Mouse (Mus musculus): Measurements from ENCODE around the gene Itk.
"Not testable (repeated sequence)": the region's sequence is repeated elsewhere in the genome, so short reads cannot be mapped to it uniquely, and the experiment has no call there.

Gene Itk

DNA sequence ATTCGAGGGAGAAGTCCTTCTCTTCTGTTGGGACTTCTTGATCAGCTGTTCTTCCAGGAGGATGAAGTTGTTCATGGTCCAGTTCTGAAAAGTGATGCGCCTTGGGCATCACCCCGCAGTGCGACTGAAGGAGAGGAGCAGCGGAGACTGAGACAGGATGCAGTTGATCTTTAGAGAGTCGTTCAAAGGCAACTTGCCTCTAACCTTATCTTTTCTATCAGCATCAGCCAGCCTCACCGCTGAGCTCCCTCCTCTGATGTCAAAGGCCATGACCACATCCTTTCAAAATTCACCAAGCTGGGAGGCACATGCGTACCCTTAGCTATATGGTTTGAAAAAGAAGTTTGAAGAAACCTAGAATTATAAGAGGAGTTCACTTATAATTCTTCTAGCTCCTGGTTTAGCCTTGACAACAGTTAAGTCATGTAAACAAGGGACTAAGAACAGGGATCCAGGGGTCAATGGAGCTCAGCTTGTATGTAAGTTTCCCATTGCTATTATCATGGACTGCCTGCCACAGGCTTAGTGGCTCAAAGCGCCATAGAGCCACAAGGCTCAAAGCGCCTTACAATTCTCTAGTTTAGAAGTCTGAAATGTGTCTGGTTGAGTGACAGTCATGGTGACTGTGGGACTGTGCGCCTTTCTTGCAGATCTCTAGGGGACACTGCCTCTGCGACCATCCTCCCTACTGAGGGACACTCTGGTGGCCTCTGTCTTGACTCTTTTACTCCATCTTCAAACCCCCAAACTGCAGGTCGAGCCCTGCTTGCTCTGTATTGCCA lies at the start of gene Itk:
Gene Itk, minus strand, starts transcription at position 180 of the 782 bp plus-strand sequence.
- DNase-seq (ENCODE audit: low spot score in 2 of 2): no peak

DNA sequence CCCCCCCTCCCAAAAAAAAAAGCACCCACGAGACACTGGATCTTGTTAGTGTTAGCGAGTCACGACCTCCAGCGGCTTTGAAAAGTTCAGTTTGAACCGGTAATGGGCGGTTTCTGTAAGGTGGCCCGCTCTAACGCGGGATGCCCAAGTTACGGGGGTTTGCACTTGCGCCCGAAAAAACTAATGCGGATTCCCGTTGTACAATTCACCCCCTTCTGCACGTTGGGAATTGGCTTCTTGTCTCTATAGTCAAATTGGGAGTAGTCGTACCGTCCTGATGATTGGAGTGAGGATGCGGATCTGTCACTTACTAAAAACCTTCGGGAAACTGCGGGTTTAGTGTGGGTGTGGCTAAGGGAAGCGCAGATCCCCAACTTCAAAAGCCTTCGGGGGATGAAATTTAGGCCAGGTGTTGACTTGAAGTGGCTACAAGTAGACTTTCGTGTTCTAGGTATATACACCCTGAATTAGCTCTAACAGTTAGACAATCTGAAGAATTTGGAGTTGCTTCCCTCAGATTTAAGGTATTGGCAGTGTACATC lies 48.2 kb upstream of the Itk start:
- DNase-seq (ENCODE audit: low spot score in 2 of 2): peak in 1 of 2 experiments; percentile 9

DNA sequence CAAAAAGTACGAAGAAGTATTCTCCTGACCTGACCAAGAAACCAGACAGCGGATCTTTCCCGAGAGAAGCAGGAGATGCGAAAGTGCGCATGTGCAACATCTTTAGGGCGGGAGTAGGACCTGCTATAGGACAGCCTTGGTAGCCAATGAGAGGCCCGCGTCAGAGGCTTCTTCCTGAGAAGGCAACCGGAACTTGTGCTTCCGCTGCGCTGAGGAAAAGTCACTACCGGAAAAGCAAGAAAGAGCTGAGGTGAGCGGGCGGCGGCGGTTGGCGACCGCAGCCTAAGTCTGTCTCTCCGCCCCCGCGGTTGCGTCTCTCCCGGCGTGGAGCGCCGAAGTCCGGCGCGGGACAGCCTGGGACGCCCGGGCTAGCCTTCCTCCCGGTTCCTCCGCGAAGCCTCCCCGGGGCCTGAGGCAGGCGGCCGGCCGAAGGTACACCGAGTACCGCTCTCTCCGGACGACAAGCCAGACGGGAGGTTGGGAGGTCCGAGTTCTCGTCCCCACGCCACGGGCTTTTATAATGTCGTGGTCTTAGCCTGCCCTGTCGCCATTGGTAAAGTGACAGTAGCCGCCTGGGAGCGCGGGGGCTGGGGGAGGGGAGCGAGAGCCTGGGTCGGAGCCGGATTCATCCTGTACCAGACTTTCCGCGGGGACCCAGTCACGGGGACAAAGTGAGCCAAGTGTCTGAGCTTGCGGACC lies 47.6 kb upstream of the Itk start, which contains the start of gene Med7:
Gene Med7, plus strand, starts transcription at position 166 of the 699 bp plus-strand sequence.
- peak; percentile 91 to 96 for DNase-seq (ENCODE audit: low spot score in 2 of 2)

DNA sequence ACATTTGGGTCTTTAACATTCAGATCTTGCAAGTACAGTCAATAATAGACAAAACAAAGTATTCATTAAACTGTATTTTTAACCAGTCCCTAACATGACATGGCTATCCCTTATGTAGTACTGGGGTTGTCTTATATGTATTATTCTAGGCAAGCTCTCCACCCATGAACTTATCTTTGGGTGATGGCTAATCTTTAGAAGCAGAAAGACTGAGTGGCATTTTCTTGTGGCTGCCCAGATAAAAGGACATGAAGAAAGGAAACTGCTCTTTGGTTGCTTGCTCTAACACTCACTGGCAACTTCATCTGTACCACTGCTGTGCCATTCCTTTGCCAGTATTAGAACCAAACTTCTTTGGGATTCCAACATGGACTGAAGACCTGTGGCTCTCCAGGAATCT lies 46.0 kb upstream of the Itk start:
- DNase-seq (ENCODE audit: low spot score in 2 of 2): no peak

DNA sequence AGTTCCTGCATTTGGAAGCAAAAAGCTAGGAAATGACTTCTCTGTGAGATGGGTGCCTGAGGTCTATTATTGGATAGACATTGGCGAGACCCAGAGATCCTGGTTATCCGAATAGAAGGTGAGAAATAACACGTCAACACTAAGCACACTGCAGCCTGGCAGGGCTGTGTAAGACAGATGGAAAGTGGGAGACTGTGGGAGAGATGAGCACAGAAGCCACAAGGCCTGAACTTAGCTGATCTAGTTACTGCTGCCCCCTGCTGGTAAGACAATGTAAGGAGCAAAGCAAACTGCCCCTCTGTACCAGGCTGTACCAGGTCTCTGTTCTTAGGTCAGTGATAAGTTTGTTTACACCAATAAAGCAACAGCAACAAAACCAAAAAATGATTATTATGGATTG lies 41.8 kb upstream of the Itk start:
- DNase-seq (ENCODE audit: low spot score in 2 of 2): peak; percentile 84 to 93

DNA sequence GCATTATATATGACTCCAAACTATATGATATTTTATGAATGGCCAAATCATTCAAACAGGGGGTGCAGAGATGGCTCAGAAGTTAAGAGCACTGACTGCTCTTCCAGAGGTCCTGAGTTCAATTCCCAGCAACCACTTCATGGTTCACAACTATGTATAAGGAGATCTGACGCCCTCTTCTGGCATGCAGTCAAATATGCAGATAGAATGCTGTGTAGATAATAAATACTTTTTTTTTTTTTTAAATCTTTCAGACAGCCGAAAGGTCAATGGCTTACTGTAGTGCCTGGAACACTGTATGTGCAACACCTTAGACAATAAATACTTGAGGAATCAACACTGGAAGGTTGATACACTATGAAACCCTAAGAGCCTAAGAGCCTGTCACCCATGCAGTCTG lies 40.8 kb upstream of the Itk start:
- no peak for DNase-seq (ENCODE audit: low spot score in 2 of 2)

DNA sequence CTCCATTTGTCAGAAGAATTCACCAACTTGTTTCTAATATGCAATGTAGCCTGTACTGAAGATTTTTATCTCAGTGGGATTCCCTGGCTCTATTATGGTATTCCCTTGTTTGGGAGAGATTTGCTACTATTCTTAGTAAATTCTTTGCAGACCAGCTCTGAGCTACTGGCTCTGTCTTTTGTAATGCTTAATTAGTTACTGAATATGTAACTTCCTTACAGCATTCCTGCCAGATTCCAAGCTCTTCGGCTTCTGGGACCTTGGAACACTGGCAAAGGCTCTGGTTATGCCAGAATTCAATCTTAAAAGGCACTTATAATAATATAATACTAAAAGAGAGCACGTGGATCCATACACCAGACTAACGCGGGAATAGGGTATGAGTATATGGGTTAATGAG lies 38.8 kb upstream of the Itk start:
- not testable (repeated sequence) for DNase-seq (ENCODE audit: low spot score in 2 of 2)

DNA sequence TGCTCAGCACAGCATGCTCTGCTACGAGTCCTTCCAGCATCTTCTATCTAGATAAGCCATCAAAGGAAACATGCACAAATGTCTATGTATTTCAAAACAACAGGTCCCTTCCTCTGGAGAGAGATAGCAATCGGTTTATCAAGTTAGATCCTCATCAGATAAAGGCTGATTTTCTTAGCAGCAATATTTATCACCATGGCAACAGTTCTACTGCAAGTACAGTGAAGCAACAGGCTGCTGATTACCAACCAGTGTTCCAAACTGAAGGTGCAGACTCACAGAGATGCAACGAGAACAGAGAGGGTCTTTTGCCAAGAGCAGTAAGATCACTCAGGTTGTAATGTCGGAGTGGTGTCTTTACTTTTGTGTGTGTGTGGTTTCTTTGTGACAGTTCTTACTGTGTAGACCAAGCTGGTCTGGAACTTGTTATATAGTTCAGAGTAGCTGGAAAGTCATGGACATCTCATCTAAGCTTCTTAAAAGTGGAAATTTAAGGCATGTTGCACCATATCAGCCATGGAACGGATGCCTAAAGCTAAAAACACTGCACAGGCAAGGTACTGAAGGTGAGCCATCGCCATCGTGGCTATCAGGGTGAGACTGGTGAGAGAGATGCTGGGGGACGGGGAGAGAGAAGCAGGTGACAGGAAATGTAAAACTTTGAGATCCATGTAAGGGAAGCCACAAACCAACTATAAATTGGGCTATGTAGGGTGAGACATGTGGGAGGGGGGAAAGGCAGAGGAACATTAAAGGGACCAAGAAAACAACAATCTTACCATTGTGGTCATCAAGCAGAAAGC lies 32.0 kb upstream of the Itk start:
- no peak for DNase-seq (ENCODE audit: low spot score in 2 of 2)

DNA sequence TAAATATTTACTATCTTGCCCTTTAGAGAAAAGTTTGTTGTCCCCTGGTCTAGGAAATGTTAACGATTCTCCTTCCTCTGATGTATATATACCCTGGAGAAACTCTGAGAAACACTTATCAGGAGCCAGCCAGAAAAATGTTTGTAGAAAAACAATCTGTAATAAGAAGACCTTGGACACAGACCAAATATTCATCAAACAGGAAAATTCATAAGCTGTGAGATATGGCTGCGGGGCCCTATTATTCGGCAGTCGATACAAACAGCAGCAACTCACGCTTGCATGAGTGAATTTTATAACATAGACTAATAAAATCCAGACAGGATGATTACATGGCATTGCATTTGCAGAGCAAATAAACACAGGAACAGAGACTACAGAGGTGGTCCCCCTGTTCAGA lies 29.5 kb upstream of the Itk start:
- DNase-seq (ENCODE audit: low spot score in 2 of 2): no peak

DNA sequence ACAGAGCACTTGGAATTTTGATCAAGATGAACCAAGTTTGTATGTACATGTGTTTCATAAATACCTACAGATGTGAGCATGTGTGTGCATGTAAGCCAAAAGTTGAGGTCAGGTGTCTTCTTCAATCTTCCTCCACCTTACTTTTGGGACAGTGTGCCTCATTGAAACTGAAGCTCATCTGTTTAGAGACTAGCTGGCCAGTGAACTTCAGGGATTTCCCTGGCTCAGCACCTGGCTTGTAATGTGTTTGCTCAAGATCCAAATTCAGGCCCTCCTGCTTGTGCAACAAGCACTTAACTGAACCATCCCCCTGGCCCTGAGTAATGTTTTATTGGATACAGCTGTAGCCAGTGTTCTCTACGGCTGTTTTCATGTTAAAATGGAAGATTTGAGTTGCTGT lies 29.1 kb upstream of the Itk start:
- DNase-seq (ENCODE audit: low spot score in 2 of 2): no peak

DNA sequence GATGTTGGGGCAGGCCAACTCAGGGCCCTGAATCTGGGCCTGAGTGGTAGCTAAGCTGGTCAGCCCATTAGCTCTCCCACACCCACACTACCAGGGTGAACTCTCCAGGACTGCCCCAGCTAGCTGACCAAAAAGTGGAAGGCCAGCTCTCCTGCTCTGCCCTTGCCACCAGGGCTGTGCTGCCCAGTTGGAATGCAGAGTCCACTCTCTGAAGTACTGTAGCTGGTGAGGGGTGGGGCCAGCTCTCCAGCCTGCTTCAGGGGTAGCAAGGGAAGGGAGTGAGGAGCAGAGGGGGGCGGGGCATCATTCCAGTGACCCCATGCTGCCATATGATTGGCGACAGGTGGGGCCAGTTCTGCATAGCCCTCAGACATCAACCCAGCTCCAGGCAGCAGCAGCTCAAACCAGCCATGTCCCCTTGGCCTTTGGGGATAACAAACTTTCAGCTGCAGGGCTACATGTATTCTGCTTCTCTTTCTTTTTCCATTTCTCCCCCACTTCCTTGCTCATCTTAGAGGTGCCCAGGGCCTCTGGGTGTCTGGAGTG lies 20.8 kb upstream of the Itk start:
- no peak for DNase-seq (ENCODE audit: low spot score in 2 of 2)

DNA sequence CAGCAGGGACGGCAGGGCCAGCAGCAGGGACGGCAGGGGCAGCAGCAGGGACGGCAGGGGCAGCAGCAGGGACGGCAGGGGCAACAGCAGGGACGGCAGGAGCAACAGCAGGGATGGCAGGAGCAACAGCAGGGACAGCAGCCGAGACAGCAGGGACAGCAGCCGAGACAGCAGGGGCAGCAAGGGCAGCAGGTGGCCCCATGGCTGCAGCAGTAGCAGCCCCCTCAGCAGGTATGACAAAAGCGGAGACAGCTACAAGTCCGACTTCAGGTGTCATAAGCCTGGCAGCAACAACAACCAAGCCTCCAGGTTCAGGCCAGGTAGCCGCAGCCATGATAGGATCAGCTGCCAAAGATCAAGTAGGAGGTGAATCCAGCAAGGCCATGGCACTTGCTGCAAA lies 17.4 kb upstream of the Itk start:
- DNase-seq (ENCODE audit: low spot score in 2 of 2): no peak

DNA sequence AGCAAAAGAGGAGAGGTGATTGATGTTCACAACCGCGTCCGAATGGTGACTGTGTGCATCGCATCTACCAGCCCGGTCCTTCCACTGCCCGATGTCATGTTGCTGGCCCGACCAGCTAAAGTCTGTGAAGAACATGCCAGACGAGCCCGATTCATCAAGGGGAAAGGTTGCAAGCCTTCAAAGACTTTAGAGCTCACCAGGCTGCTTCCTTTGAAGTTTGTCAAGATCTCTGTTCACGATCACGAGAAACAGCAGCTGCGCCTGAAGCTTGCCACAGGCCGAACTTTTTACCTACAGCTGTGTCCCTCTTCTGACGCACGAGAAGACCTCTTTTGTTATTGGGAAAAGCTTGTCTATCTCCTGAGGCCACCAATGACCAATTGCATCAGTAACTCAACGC lies 15.7 kb upstream of the Itk start:
- DNase-seq (ENCODE audit: low spot score in 2 of 2): no peak

DNA sequence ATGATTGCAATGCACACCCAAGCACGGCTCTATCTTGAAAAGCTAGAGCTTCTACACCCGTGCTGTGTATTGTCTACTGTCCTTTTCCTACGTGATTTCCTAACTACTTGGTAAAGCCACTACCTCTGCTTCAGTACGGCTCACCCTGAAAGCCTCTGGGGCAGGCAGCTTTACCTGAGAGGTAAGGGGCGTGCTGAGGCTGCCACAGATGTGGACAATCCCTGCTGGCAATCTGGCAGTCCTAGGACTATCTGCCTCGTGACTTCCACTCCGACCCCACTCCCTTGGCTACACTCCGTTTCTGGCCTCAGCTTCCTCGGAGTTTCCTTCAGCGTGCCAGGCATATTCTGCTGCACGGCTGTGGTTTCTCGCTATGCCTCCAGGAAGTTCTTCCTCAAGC lies 12.2 kb upstream of the Itk start:
- DNase-seq (ENCODE audit: low spot score in 2 of 2): no peak

DNA sequence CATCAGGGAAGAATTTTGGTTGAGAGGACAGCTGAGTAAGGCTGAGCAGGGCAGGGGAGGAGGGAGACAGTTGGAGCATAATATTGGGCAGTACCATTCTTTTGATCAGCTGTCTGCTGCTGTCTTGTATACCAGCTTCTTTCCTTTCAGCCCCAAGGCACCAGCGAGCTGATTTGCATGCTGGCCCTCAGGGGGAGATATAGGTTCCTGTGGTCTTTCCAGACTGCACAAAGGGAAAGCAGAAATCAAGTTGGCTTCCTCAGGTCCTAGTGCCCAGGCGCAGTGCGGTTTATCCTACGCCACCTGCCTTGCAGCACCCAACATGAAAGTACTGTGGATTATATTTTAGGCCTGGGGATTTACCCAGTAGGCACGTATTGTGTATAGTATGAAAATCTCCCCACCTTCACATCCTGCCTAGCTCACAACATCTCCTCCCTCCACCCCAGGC lies 9.6 kb upstream of the Itk start:
- no peak for DNase-seq (ENCODE audit: low spot score in 2 of 2)

DNA sequence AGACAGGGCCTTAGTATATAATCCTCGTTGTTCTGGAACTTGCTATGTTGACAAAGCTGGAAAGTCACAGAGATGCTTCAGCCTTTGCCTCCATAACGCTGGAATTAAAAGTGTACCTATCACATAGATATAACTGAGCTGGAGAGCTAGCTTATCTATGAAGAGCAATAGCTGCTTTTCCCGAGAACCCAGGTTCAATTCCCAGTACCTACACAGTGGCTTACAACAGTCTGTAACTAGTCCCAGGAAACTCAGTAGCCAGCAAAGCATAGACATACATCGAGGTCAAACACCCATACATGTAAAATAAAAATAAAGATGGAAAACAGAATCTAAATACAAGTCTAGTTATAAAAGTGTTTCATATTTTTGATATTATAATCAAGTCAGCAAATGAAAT lies 9.2 kb upstream of the Itk start:
- no peak for DNase-seq (ENCODE audit: low spot score in 2 of 2)

DNA sequence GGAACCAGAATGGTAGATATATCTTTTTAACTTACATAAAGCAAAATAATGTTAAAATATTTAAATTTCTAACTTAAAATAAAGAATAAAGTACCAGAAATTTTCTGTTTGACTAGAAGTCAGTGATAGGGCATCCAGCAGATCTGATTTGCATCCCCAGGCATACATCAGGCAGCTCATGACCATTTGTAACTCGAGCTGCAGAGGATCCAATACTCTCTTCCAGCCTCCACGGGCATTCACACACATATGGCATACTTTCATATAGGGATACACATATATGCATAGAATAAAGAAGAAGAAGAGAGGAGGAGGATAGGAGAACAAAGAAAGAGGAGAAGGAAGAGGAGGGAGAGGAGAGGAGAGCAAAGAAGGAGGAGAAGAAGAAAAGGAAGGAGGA lies 8.6 kb upstream of the Itk start:
- no peak for DNase-seq (ENCODE audit: low spot score in 2 of 2)

DNA sequence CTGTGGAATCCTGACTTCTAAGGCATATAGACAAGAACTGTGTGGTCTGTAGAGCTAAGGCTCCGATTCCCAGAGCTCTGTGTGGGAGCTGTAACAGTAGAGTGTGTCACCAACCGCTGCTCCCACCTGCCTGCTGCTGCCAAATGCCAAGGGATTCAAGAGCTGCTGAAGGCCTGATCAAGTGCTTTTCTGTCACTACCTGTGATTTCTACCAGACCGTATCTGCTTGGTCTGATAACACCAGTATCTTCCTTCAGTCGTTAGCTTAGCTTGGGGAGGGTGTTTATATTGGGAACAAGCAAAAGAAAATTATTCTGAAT lies 7.5 kb upstream of the Itk start:
- peak; percentile 8 to 27 for DNase-seq (ENCODE audit: low spot score in 2 of 2)

DNA sequence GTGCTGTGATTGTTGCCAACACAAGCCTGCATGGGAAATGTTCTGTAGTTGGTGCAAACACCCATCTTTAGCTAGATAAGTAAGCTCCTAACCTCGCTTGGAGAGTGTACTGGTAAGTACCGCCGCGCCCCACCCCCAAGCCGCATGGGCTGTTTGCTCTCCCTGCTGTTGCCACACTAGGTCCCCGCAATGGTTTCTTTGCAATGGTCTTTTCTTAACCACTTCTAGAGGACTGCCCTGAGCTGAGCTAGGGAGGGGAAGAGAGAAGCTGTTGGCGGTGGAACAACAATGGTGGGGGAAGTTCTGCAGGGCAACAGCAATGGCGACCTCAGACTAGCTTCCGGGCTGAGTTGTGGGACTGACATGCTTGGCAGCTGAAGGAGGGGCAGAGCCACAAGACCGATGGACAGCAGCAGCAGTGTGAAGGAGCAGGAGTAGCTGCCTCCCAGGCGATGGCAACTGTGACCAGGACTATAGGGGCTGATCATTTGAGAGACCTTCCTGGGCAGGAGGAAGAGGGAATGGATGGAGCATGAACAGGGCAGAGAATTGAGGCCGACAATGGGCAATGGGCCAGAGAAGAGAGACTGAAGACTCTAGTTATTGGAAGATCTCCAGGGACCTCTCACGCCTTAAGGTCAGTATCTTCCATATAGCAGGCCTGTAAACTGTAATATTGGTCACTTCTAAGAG lies 7.0 kb upstream of the Itk start, which contains the start of gene Fam71b:
Gene Fam71b, plus strand, starts transcription at position 393 of the 693 bp plus-strand sequence.
- no peak for DNase-seq (ENCODE audit: low spot score in 2 of 2)

DNA sequence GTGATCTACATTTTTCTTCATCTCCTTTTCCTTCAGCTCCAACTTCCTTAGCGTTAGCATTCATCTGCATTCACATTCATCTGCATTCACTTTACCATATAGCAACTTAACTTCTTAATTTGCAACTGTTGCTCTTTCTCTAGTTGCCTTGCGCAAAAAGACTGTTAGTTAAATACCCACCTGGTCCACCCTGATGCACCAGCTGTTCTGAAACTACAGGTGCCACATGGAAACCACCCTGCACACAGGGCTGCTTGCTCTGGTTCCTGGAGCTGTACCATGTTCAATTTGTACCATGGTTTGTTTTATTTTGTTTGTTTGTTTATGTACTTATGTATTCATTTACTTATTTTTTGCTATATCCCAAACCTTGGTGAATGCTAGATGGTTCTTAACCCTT lies 6.4 kb upstream of the Itk start:
- DNase-seq (ENCODE audit: low spot score in 2 of 2): no peak

DNA sequence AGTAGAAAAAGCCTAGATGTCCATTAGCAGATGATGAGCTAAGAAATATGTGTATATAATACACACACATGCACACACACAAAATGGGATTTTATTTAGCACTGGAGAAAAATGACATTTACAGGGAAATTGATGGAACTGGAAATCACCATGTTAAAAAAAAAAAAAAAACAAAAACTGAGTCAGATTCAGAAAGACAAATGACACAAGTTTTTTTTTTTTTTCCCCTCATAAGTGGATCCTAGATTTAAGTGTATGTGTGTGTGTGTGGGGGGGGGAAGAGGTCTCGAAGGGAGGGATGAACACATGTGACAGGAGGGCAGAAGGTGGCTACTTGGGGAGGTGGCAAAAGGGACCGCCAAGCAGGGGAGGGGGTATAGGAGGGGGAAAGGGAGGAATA lies 5.8 kb upstream of the Itk start:
- no peak for DNase-seq (ENCODE audit: low spot score in 2 of 2)
